Mouse (Mus musculus) stomach, embryonic 16.5 days (tissue): ENCODE results near the gene Gm266. TPM values are rescaled to one million over a fixed set of nuclear protein-coding genes. Genes with fewer than 3 reads are reported as not detected.

Source experiments
- ATAC-seq: fragments of 200-750 bp; cut with Nextera tagmentation; 2 replicates; pipeline ENCODE4 v1.8.0; 2017; ENCODE audit warnings: moderate number of reproducible peaks, moderate TSS enrichment; ENCODE audit not compliant: insufficient read depth, low FRiP score
- H3K27ac ChIP-seq: fragments of 300-500 bp; sonication (generic); 2 replicates; pipeline ENCODE4 v1.5.1; 2014; ENCODE audit warnings: low read length
- H3K27me3 ChIP-seq: fragments of 300-500 bp; sonication (generic); 2 replicates; pipeline ENCODE4 v1.6.1; 2014; ENCODE audit warnings: low read length, control low read depth, mixed read lengths; ENCODE audit not compliant: control insufficient read depth, insufficient read depth
- H3K36me3 ChIP-seq: fragments of 300-500 bp; sonication (generic); 2 replicates; pipeline ENCODE4 v1.6.1; 2014; ENCODE audit warnings: low read length; ENCODE audit not compliant: control insufficient read depth, insufficient read depth
- H3K4me1 ChIP-seq: fragments of 300-500 bp; sonication (generic); 2 replicates; pipeline ENCODE4 v1.6.1; 2014; ENCODE audit warnings: low read length, control low read depth, mixed read lengths; ENCODE audit not compliant: control insufficient read depth, insufficient read depth
- H3K4me2 ChIP-seq: fragments of 300-500 bp; sonication (generic); 2 replicates; pipeline ENCODE4 v1.6.1; 2014; ENCODE audit warnings: low read depth, low read length, mixed read lengths
- H3K4me3 ChIP-seq: fragments of 300-500 bp; sonication (generic); replicated peaks from 2 replicates; pipeline ENCODE4 v1.5.1; 2014; ENCODE audit warnings: mild to moderate bottlenecking, low read length
- H3K9ac ChIP-seq: fragments of 300-500 bp; sonication (generic); 2 replicates; pipeline ENCODE4 v1.6.1; 2014; ENCODE audit warnings: low read length
- H3K9me3 ChIP-seq: fragments of 300-500 bp; sonication (generic); replicated peaks from 2 replicates; pipeline ENCODE4 v1.6.1; 2016; ENCODE audit warnings: low read length, control low read depth; ENCODE audit not compliant: control insufficient read depth
- WGBS: fragments of 180-500 bp; shearing (Covaris S2); extraction: QIAGEN DNeasy Blood & Tissue Kit; methylation state at CpG from one replicate; pipeline ENCODE4 v1.1.7; 2014; 5-methylcytosine and 5-hydroxymethylcytosine counted together
- polyA plus RNA-seq: library from polyadenylated mRNA; unstranded; fragments of >200 nt; fragmentation: Nextera tagmentation; extraction: Ambion mirVana; gene quantifications from 2 replicates; pipeline ENCODE4 v1.2.1, GENCODE M21; 2015

The Gm266 gene
- polyA plus RNA-seq, 1 experiment from 2014 or later = 15.2 TPM

GRCm38 (mm10) chr12:111445161-111445889 lies 40.3 kb downstream of the Gm266 start:
- H3K4me2 ChIP-seq = peak overlapping the region; percentile 45
- peaks cover 79% of the 10 kb centered on the region for H3K27me3 ChIP-seq
- no peak for ATAC-seq
- H3K9me3 ChIP-seq = no peaks in the 10 kb centered on the region
- no peaks in the 10 kb centered on the region for H3K36me3 ChIP-seq
- H3K9ac ChIP-seq = peak overlapping the region; percentile 32; the same call in 1 of the 2 replicates
- H3K4me1 ChIP-seq = peaks cover 34% of the 10 kb centered on the region
- H3K27ac ChIP-seq = no peak overlapping the region
- H3K4me3 ChIP-seq = peak overlapping the region; percentile 23
- 9% methylated on average over 52 of the region's 52 CpGs for WGBS

GRCm38 (mm10) chr12:111443921-111444831 lies 41.4 kb downstream of the Gm266 start:
- H3K27ac ChIP-seq = no peak overlapping the region
- ATAC-seq = no peak
- 0 out of 2 replicates have a peak overlapping the region, but pooled peaks have one; percentile 3 for H3K9ac ChIP-seq
- H3K9me3 ChIP-seq = 0 out of 2 replicates have a peak, but pooled peaks cover 3% of the 10 kb centered on the region
- H3K36me3 ChIP-seq = no peaks in the 10 kb centered on the region
- 0 out of 2 replicates have a peak overlapping the region, but pooled peaks have one; percentile 19 for H3K4me2 ChIP-seq
- peak overlapping the region; percentile 46; the same call in 1 of the 2 replicates for H3K4me3 ChIP-seq
- peaks cover 79% of the 10 kb centered on the region for H3K27me3 ChIP-seq
- H3K4me1 ChIP-seq = peaks cover 28% of the 10 kb centered on the region
- 44% methylated on average over 10 of the region's 10 CpGs for WGBS

- Histone ChIP-seq H3K27ac (peak overlapping the region; percentile 27; the same call in 1 of the 2 replicates), H3K9ac (peak overlapping the region; percentile 64), H3K4me2 (peak overlapping the region; percentile 58), H3K36me3 (no peaks in the 10 kb centered on the region), H3K4me3 (peak overlapping the region; percentile 46), H3K4me1 (peaks cover 21% of the 10 kb centered on the region), H3K27me3 (peaks cover 70% of the 10 kb centered on the region), H3K9me3 (0 out of 2 replicates have a peak, but pooled peaks cover 3% of the 10 kb centered on the region)
- WGBS = 37% methylated on average over 15 of the region's 15 CpGs
- ATAC-seq = 0 out of 2 replicates have a peak, but pooled peaks have one; percentile 14
Measured at GRCm38 (mm10) chr12:111443011-111443870, 42.4 kb downstream of the Gm266 start.

- ATAC-seq = peak; percentile 78
- H3K36me3 ChIP-seq = no peaks in the 10 kb centered on the region
- WGBS = 2% methylated on average over 46 of the region's 48 CpGs
- H3K9me3 ChIP-seq = 0 out of 2 replicates have a peak, but pooled peaks cover 3% of the 10 kb centered on the region
- peak within 1 kb of the TSS; percentile 64 for H3K9ac ChIP-seq
- peaks cover 62% of the 10 kb centered on the region for H3K27me3 ChIP-seq
- H3K4me2 ChIP-seq = peak within 1 kb of the TSS; percentile 58
- peaks cover 21% of the 10 kb centered on the region for H3K4me1 ChIP-seq
- peak within 1 kb of the TSS; percentile 46 for H3K4me3 ChIP-seq
- H3K27ac ChIP-seq = peak within 1 kb of the TSS; percentile 27; the same call in 1 of the 2 replicates
Measured at GRCm38 (mm10) chr12:111442309-111443010, 43.2 kb downstream of the Gm266 start, which contains the start of gene Tnfaip2. Gene Tnfaip2, plus strand, starts transcription at chr12:111442469.

- Histone ChIP-seq H3K4me1 (peaks cover 25% of the 10 kb centered on the region), H3K4me2 (no peak overlapping the region), H3K4me3 (no peak overlapping the region), H3K27me3 (peaks cover 53% of the 10 kb centered on the region), H3K36me3 (no peaks in the 10 kb centered on the region), H3K9ac (no peak overlapping the region), H3K9me3 (0 out of 2 replicates have a peak, but pooled peaks cover 3% of the 10 kb centered on the region), H3K27ac (no peak overlapping the region; the same call in 1 of the 2 replicates)
- no peak for ATAC-seq
- WGBS = 57% methylated on average over 3 of the region's 3 CpGs
Measured at GRCm38 (mm10) chr12:111441523-111441922, 44.1 kb downstream of the Gm266 start.

GRCm38 (mm10) chr12:111440701-111441373 lies 44.8 kb downstream of the Gm266 start:
- no peak overlapping the region for H3K4me3 ChIP-seq
- no peak overlapping the region for H3K9ac ChIP-seq
- no peak for ATAC-seq
- H3K4me1 ChIP-seq = peaks cover 26% of the 10 kb centered on the region
- H3K4me2 ChIP-seq = no peak overlapping the region
- no peaks in the 10 kb centered on the region for H3K36me3 ChIP-seq
- WGBS = 79% methylated on average over 9 of the region's 9 CpGs
- H3K27ac ChIP-seq = no peak overlapping the region
- peaks cover 46% of the 10 kb centered on the region for H3K27me3 ChIP-seq
- H3K9me3 ChIP-seq = 0 out of 2 replicates have a peak, but pooled peaks cover 3% of the 10 kb centered on the region

GRCm38 (mm10) chr12:111438850-111439249 lies 46.8 kb downstream of the Gm266 start:
- Histone ChIP-seq H3K27ac (no peak overlapping the region), H3K36me3 (no peaks in the 10 kb centered on the region), H3K4me2 (no peak overlapping the region), H3K4me3 (no peak overlapping the region), H3K27me3 (peaks cover 26% of the 10 kb centered on the region), H3K4me1 (peaks cover 25% of the 10 kb centered on the region), H3K9me3 (0 out of 2 replicates have a peak, but pooled peaks cover 3% of the 10 kb centered on the region), H3K9ac (no peak overlapping the region)
- 74% methylated on average over 6 of the region's 6 CpGs for WGBS
- no peak for ATAC-seq
